Mouse (Mus musculus) lung, embryonic 16.5 days (tissue): Measurements from ENCODE around the gene Meis2. TPM values are rescaled to one million over a fixed set of nuclear protein-coding genes. Genes with fewer than 3 reads are reported as not detected.

Source experiments
- ATAC-seq: fragments of 200-750 bp; cut with Nextera tagmentation; 2 replicates; pipeline ENCODE4 v1.8.0; 2017; ENCODE audit warnings: low read depth, mild to moderate bottlenecking, moderate library complexity
- H3K27ac ChIP-seq: fragments of 300-500 bp; sonication (generic); 2 replicates; pipeline ENCODE4 v1.5.1; 2014; ENCODE audit warnings: mild to moderate bottlenecking, control low read depth, low read length
- H3K27me3 ChIP-seq: fragments of 300-500 bp; sonication (generic); 2 replicates; pipeline ENCODE4 v1.6.1; 2014; ENCODE audit warnings: low read depth, low read length, mixed read lengths; ENCODE audit not compliant: control insufficient read depth, insufficient read depth
- H3K36me3 ChIP-seq: fragments of 300-500 bp; sonication (generic); 2 replicates; pipeline ENCODE4 v1.6.1; 2014; ENCODE audit warnings: low read length; ENCODE audit not compliant: control insufficient read depth, insufficient read depth
- H3K4me1 ChIP-seq: fragments of 300-500 bp; sonication (generic); replicated peaks from 2 replicates; pipeline ENCODE4 v1.6.1; 2014; ENCODE audit warnings: low read length, mixed read lengths; ENCODE audit not compliant: control insufficient read depth, insufficient read depth
- H3K4me2 ChIP-seq: fragments of 300-500 bp; sonication (generic); 2 replicates; pipeline ENCODE4 v1.6.1; 2014; ENCODE audit warnings: low read depth, low read length, control low read depth
- H3K4me3 ChIP-seq: fragments of 300-500 bp; sonication (generic); 2 replicates; pipeline ENCODE4 v1.5.1; 2014; ENCODE audit warnings: mild to moderate bottlenecking, low read length, control low read depth
- H3K9ac ChIP-seq: fragments of 300-500 bp; sonication (generic); 2 replicates; pipeline ENCODE4 v1.6.1; 2014; ENCODE audit warnings: low read length, control low read depth
- H3K9me3 ChIP-seq: fragments of 300-500 bp; sonication (generic); 2 replicates; pipeline ENCODE4 v1.6.1; 2016; ENCODE audit warnings: low read length; ENCODE audit not compliant: control insufficient read depth
- WGBS: fragments of 180-500 bp; shearing (Covaris S2); extraction: QIAGEN DNeasy Blood & Tissue Kit; methylation state at CpG from one replicate; pipeline ENCODE4 v1.1.7; 2014; 5-methylcytosine and 5-hydroxymethylcytosine counted together
- polyA plus RNA-seq: library from polyadenylated mRNA; unstranded; fragments of >200 nt; fragmentation: Nextera tagmentation; extraction: Ambion mirVana; gene quantifications from 2 replicates; pipeline ENCODE4 v1.2.1, GENCODE M21; 2015

Meis2 gene
- polyA plus RNA-seq, 1 experiment from 2014 or later: 24.2 TPM

DNA sequence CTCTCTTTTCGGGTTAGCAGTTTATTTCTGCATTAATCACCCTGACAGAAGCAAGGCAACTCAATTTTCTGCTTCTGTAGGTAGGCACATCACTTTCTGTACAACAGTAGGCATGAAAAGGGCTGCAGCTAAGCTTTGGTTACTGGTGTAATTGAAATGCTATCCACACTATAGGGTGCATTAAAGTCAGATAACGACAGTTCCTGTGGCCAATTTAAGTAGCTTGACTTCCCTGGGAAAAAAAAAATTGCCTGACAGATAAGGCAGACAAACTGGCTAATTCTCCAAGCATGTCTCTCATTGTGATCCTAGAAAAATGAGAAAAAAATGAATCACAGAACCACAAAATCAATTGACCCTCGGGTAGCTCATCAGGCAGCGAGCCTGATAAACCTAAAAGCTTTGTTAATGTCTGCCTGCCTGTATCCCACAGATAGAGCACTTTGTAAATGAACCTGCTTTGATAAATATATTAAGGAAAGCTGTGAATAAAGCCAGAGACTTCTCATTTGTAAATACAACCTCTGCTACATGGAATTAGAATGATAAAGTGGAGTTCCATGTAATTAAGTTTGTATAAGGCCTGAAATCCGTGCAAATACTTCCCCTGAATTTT is 145.2 kb downstream of the Meis2 start:
- Histone ChIP-seq H3K4me2 (no peak overlapping the region), H3K4me1 (peaks cover 33% of the 10 kb centered on the region), H3K27me3 (no peaks in the 10 kb centered on the region), H3K9ac (no peak overlapping the region), H3K27ac (no peak overlapping the region), H3K4me3 (no peak overlapping the region), H3K9me3 (no peaks in the 10 kb centered on the region), H3K36me3 (no peaks in the 10 kb centered on the region)
- no peak for ATAC-seq
- WGBS: 67% methylated on average over 5 of the region's 5 CpGs

DNA sequence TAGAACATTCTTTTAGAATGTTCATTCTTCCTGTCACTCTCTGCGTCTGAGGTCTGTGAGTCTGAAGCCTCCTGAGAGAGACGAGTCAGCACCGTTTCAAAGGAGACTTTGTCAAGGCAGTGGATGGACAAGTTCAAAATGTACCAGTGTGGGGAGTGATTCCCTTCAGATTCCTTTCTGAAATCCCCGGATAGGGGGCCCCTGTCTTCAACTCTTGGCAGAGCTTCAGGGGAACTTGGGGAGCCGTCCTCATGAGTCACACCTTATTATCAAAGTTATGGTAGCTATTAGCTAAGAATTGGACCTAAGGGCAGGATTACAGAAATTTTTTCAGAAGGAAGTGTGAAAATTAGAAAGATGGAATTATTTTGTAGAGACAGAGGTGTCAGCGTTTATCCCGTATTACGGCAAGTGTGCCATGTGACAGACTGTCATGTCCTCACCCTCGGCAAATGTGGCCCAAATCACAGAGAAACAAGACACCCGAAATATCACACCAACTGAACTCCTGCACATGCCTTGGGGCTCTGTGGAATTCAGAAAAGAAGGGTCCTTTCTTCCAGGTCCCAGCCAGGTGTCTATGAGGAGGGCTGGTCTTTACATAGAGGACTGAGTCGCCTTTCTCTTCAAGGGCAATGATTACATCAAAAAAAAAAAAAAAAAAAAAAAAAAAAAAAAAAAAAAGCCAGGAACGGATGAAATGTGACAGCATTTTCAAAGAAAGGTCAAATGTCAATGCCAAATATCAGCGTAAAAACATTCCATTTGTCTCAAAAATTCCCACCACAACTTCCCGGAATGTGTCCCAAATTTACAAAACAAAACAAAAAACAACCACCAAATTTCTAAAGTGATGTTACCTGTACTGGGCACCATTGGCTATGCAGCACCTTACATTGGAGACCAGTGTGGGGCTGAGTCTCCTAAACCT is 146.2 kb downstream of the Meis2 start:
- H3K27ac ChIP-seq: no peak overlapping the region
- WGBS: 72% methylated on average over 14 of the region's 14 CpGs
- H3K36me3 ChIP-seq: no peaks in the 10 kb centered on the region
- H3K9ac ChIP-seq: no peak overlapping the region
- H3K27me3 ChIP-seq: no peaks in the 10 kb centered on the region
- H3K4me2 ChIP-seq: no peak overlapping the region
- no peak overlapping the region for H3K4me3 ChIP-seq
- peaks cover 34% of the 10 kb centered on the region for H3K4me1 ChIP-seq
- H3K9me3 ChIP-seq: no peaks in the 10 kb centered on the region
- ATAC-seq: no peak

DNA sequence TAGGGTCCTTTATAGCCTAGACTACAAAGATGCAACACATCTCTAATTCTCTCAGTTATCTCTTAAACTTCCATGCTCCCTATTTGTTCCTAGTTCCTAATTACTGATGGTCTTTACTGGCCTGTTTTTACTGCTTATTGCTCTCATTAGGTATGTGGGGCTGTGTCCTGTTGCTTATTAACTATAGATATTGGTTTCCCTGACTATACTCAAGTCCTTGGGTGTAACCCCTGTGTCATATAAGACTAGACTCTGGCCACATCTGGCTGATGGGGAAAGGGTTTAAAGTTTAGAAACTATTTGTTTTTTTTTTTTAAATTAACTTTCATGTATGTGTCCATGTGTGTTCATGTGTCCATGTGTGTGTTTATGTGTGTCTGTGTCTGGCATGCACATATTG is 147.1 kb downstream of the Meis2 start:
- no peak overlapping the region for H3K4me2 ChIP-seq
- H3K4me3 ChIP-seq: no peak overlapping the region
- ATAC-seq: no peak
- peaks cover 29% of the 10 kb centered on the region for H3K4me1 ChIP-seq
- no peaks in the 10 kb centered on the region for H3K27me3 ChIP-seq
- no peaks in the 10 kb centered on the region for H3K36me3 ChIP-seq
- no peaks in the 10 kb centered on the region for H3K9me3 ChIP-seq
- no peak overlapping the region for H3K9ac ChIP-seq
- H3K27ac ChIP-seq: no peak overlapping the region

DNA sequence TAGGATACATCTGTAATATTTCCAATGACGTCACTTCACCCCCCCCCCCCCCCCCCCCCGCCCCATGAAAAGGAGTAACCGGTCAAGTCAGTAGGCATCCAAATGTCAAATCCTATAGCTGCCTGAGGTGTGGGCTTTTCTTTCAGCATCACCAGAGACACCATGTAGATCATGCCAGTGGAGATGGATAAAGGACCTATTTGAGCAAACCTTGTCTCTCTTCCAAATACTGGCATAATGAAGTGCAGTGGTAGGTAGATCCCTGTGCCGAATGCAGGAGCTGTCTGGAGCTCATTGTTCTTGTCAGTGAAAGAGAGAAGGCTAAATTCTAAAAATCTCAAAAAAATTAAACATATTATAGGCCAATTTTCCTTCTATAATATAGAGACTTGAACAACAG is 151.1 kb downstream of the Meis2 start:
- Histone ChIP-seq H3K36me3 (no peaks in the 10 kb centered on the region), H3K27me3 (no peaks in the 10 kb centered on the region), H3K4me2 (no peak overlapping the region), H3K27ac (no peak overlapping the region), H3K9ac (no peak overlapping the region), H3K4me3 (no peak overlapping the region), H3K4me1 (peaks cover 13% of the 10 kb centered on the region), H3K9me3 (no peaks in the 10 kb centered on the region)
- WGBS: 55% methylated on average over 3 of the region's 4 CpGs
- no peak for ATAC-seq

DNA sequence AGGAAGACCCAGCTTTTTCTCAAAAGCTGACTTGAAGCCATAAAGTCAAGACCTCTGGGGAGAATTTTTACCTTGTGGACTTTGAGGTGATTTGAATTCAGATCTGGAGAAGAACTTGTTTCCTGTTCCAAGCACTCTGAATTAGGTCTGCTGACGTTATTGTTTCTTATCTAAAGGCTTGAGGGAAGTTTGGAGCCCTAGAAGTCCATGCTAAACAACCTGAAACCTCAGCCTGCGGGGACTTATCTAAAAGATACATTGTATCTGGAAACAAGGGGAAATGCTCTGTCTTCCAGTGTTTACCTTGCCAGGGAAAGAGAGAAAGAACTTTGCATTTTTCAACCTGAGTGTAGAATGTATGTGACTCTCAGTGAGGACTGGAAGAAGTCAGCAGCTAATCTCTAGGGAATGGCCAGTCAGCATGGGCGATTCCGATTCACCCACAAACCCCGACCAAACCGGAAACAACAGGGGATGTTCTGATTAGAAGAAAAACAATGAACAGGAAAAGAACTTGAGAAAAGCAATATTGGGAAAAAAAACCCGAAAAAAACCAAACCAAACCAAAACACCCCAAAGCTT is 152.6 kb downstream of the Meis2 start:
- ATAC-seq: no peak
- no peaks in the 10 kb centered on the region for H3K27me3 ChIP-seq
- 47% methylated on average over 7 of the region's 7 CpGs for WGBS
- H3K9ac ChIP-seq: no peak overlapping the region
- H3K4me2 ChIP-seq: no peak overlapping the region
- H3K9me3 ChIP-seq: no peaks in the 10 kb centered on the region
- H3K4me3 ChIP-seq: no peak overlapping the region
- H3K4me1 ChIP-seq: peaks cover 13% of the 10 kb centered on the region
- no peaks in the 10 kb centered on the region for H3K36me3 ChIP-seq
- no peak overlapping the region for H3K27ac ChIP-seq

DNA sequence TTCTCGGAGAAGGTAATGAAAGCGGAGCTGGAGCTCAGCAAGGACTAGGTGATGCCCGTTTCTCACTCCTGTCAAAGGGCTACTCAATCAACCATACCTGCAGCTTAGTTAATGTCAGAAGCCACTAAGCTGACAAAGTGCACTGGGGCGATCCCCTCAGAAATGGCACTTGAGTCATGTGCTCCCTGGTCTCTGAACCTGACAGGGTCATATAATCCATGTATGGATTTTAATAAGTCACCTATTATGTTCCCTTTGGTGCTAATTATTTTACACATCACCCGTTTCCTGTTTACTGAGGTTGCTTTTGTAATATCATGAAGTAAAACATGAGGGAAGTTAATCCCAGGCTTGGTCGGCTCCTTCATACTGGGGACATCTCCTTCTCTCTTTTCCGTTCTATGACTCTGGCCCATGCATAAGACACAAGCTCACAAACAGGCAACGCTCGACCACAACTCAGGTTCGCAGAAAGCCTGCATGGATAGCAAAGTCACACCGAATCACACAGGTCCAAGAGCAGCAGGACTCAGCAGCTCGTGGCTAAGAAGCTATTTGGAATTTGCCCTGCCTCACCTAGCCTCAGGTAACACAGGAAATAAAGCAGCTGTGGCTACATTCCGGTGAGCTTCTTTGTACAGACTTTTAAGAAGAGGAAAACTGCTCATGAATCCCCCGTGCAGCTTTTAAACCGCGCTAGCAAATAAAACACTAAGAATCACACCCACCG is 153.6 kb downstream of the Meis2 start:
- Histone ChIP-seq H3K4me2 (no peak overlapping the region), H3K27ac (no peak overlapping the region), H3K9ac (no peak overlapping the region), H3K36me3 (no peaks in the 10 kb centered on the region), H3K4me1 (peaks cover 13% of the 10 kb centered on the region), H3K4me3 (no peak overlapping the region), H3K9me3 (no peaks in the 10 kb centered on the region), H3K27me3 (no peaks in the 10 kb centered on the region)
- no peak for ATAC-seq
- 79% methylated on average over 17 of the region's 17 CpGs for WGBS

DNA sequence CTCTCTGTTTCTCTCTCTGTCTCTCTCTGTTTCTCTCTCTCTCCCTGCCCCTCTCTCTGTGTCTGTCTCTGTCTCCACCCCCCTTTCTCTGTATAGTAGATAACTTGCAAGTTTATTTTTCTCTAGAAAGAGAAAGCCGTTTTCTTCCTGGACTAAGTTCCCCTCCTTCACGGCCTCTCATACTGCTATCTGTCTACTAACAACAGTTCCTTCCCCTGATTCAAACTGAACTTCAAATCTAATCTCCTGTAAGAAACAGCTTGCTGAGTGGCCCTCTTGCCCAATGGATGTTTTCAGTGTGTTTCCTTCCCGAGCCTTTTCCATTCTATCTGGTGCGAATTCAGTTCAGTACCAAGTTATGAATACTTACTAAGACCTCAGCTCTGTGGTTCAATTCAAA is 155.4 kb downstream of the Meis2 start:
- H3K36me3 ChIP-seq: no peaks in the 10 kb centered on the region
- whole genome bisulfite sequencing: 57% methylated on average over 4 of the region's 4 CpGs
- H3K4me1 ChIP-seq: peaks cover 2% of the 10 kb centered on the region
- H3K27ac ChIP-seq: no peak overlapping the region
- H3K27me3 ChIP-seq: no peaks in the 10 kb centered on the region
- ATAC-seq: no peak
- H3K4me2 ChIP-seq: no peak overlapping the region
- H3K9me3 ChIP-seq: no peaks in the 10 kb centered on the region
- no peak overlapping the region for H3K9ac ChIP-seq
- H3K4me3 ChIP-seq: no peak overlapping the region

DNA sequence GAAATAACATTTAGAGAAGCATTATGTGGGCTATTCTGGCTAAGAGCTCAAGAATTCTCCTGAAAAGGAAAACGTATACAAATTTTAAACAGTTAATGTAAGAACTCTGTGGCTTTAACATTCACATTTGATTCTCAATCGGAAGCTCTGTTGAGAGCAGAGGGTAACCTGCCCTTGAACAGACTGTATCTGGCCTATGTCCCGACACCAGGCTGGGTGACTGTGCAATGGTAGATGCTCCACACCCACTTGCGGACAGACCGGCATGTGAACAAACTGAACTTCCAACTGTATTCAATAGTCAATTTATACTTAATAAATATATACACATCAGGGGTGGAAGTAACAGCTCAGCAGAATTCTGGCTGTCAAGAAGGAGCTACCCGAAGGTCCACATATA is 164.6 kb downstream of the Meis2 start:
- no peaks in the 10 kb centered on the region for H3K9me3 ChIP-seq
- H3K4me1 ChIP-seq: peaks cover 2% of the 10 kb centered on the region; the same call in 1 of the 2 replicates
- no peak for ATAC-seq
- H3K27ac ChIP-seq: no peak overlapping the region
- no peak overlapping the region for H3K4me2 ChIP-seq
- H3K27me3 ChIP-seq: no peaks in the 10 kb centered on the region
- no peaks in the 10 kb centered on the region for H3K36me3 ChIP-seq
- no peak overlapping the region for H3K9ac ChIP-seq
- no peak overlapping the region for H3K4me3 ChIP-seq
- WGBS: 84% methylated on average over 6 of the region's 6 CpGs

DNA sequence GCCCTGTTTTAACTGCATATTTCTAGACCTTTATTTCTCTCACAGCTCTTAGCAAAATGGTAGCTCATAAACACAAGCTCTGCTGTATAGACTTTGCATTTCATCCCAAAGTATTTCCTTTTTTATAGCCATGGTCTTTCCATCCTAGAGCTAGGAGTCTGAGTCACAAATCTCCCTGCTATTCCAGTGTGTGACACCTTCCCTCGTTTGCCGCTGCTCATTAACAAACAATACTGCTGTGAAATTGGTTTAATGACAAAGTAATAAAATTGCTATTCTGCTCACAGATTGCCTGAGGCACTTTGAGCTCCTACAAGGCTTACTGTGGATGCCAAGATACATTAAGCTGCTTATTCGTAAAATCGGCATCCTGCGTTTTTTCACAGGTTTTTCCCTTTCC is 168.1 kb downstream of the Meis2 start:
- Histone ChIP-seq H3K4me2 (no peak overlapping the region), H3K4me1 (peaks cover 4% of the 10 kb centered on the region; the same call in 1 of the 2 replicates), H3K36me3 (no peaks in the 10 kb centered on the region), H3K27ac (no peak overlapping the region), H3K4me3 (no peak overlapping the region), H3K9ac (no peak overlapping the region), H3K9me3 (no peaks in the 10 kb centered on the region), H3K27me3 (no peaks in the 10 kb centered on the region)
- no peak for ATAC-seq
- WGBS: 80% methylated on average over 5 of the region's 5 CpGs
